Mouse (Mus musculus): Measurements from ENCODE around the gene E2f4.

The E2f4 gene

GRCm38 (mm10) chr8:105315073-105315769 lies 17.8 kb downstream of the E2f4 start:
- no peak for DNase-seq (ENCODE audit: low spot score in 2 of 2)

GRCm38 (mm10) chr8:105317941-105318340 lies 20.5 kb downstream of the E2f4 start:
- DNase-seq (ENCODE audit: low spot score in 2 of 2): no peak

GRCm38 (mm10) chr8:105318662-105319190 lies 21.3 kb downstream of the E2f4 start:
- no peak for DNase-seq (ENCODE audit: low spot score in 2 of 2)

GRCm38 (mm10) chr8:105323183-105323582 lies 25.7 kb downstream of the E2f4 start:
- DNase-seq (ENCODE audit: low spot score in 2 of 2): no peak

GRCm38 (mm10) chr8:105325641-105326093 lies 28.2 kb downstream of the E2f4 start:
- no peak for DNase-seq (ENCODE audit: low spot score in 2 of 2)

GRCm38 (mm10) chr8:105326141-105326672 lies 28.7 kb downstream of the E2f4 start, which contains the start of the genes Lrrc29 and Tmem208:
Gene Lrrc29, minus strand, starts transcription at chr8:105326278.
Gene Tmem208, plus strand, starts transcription at chr8:105326354.
- DNase-seq (ENCODE audit: low spot score in 2 of 2): peak; percentile 91 to 95

- no peak for DNase-seq (ENCODE audit: low spot score in 2 of 2)
Measured at GRCm38 (mm10) chr8:105326968-105327367, 29.5 kb downstream of the E2f4 start.

GRCm38 (mm10) chr8:105330325-105330724 lies 32.9 kb downstream of the E2f4 start:
- DNase-seq (ENCODE audit: low spot score in 2 of 2): no peak

GRCm38 (mm10) chr8:105331469-105331868 lies 34.0 kb downstream of the E2f4 start:
- no peak for DNase-seq (ENCODE audit: low spot score in 2 of 2)

- no peak for DNase-seq (ENCODE audit: low spot score in 2 of 2)
Measured at GRCm38 (mm10) chr8:105331931-105332330, 34.5 kb downstream of the E2f4 start.

GRCm38 (mm10) chr8:105332523-105332922 lies 35.1 kb downstream of the E2f4 start:
- DNase-seq (ENCODE audit: low spot score in 2 of 2): no peak

- DNase-seq (ENCODE audit: low spot score in 2 of 2): no peak
Measured at GRCm38 (mm10) chr8:105336373-105337130, 39.1 kb downstream of the E2f4 start.

GRCm38 (mm10) chr8:105338992-105339391 lies 41.5 kb downstream of the E2f4 start:
- DNase-seq (ENCODE audit: low spot score in 2 of 2): no peak

GRCm38 (mm10) chr8:105339886-105340635 lies 42.6 kb downstream of the E2f4 start:
- DNase-seq (ENCODE audit: low spot score in 2 of 2): no peak

- no peak for DNase-seq (ENCODE audit: low spot score in 2 of 2)
Measured at GRCm38 (mm10) chr8:105341399-105341798, 43.9 kb downstream of the E2f4 start.

- DNase-seq (ENCODE audit: low spot score in 2 of 2): no peak
Measured at GRCm38 (mm10) chr8:105342768-105343167, 45.3 kb downstream of the E2f4 start.

GRCm38 (mm10) chr8:105343791-105344574 lies 46.5 kb downstream of the E2f4 start:
- DNase-seq (ENCODE audit: low spot score in 2 of 2): no peak

- no peak for DNase-seq (ENCODE audit: low spot score in 2 of 2)
Measured at GRCm38 (mm10) chr8:105345061-105345975, 47.9 kb downstream of the E2f4 start.

GRCm38 (mm10) chr8:105346611-105347427 lies 49.4 kb downstream of the E2f4 start:
- DNase-seq (ENCODE audit: low spot score in 2 of 2): peak; percentile 63 to 84

Measured in urinary bladder, adult 18-20 months (tissue).